Mouse (Mus musculus) forebrain, embryonic 14.5 days (tissue): ENCODE measurements around the gene Lbp. TPM values are rescaled to one million over a fixed set of nuclear protein-coding genes. Genes with fewer than 3 reads are reported as not detected.

Source experiments
- ATAC-seq: fragments of 200-750 bp; cut with Nextera tagmentation; 2 replicates; pipeline ENCODE4 v1.8.0; 2017; ENCODE audit warnings: mild to moderate bottlenecking, moderate library complexity
- DNase-seq: peaks from one replicate; pipeline ENCODE4 v3.0.0-alpha.2; 2015; ENCODE audit warnings: low spot score
- H3K27ac ChIP-seq: fragments of 300-500 bp; sonication (generic); 2 replicates; pipeline ENCODE4 v1.5.1; 2014; ENCODE audit warnings: low read depth, mild to moderate bottlenecking, control low read depth, low read length, moderate library complexity
- H3K27me3 ChIP-seq: fragments of 300-500 bp; sonication (generic); replicated peaks from 2 replicates; pipeline ENCODE4 v1.6.1; 2014; ENCODE audit warnings: low read length, control low read depth, mixed read lengths; ENCODE audit not compliant: control insufficient read depth, insufficient read depth
- H3K36me3 ChIP-seq: fragments of 300-500 bp; sonication (generic); 2 replicates; pipeline ENCODE4 v1.6.1; 2014; ENCODE audit warnings: low read length, control low read depth; ENCODE audit not compliant: control insufficient read depth, insufficient read depth
- H3K4me1 ChIP-seq: fragments of 300-500 bp; sonication (generic); 2 replicates; pipeline ENCODE4 v1.6.1; 2014; ENCODE audit warnings: antibody characterized with exemption, low read length, control low read depth; ENCODE audit not compliant: control insufficient read depth, insufficient read depth
- H3K4me2 ChIP-seq: fragments of 300-500 bp; sonication (generic); 2 replicates; pipeline ENCODE4 v1.6.1; 2014; ENCODE audit warnings: mild to moderate bottlenecking, control low read depth, low read length
- H3K4me3 ChIP-seq: fragments of 300-500 bp; sonication (generic); 2 replicates; pipeline ENCODE4 v1.5.1; 2014; ENCODE audit warnings: low read depth, low read length, control low read depth
- H3K9ac ChIP-seq: fragments of 300-500 bp; sonication (generic); 2 replicates; pipeline ENCODE4 v1.6.1; 2014; ENCODE audit warnings: mild to moderate bottlenecking, low read length, control low read depth, moderate library complexity
- H3K9me3 ChIP-seq: fragments of 300-500 bp; sonication (generic); replicated peaks from 2 replicates; pipeline ENCODE4 v1.6.1; 2016; ENCODE audit warnings: low read length, control low read depth, mixed read lengths; ENCODE audit not compliant: control insufficient read depth
- WGBS: fragments of 180-500 bp; shearing (Covaris S2); extraction: QIAGEN DNeasy Blood & Tissue Kit; methylation state at CpG from one replicate; pipeline ENCODE4 v1.1.7; 2014; 5-methylcytosine and 5-hydroxymethylcytosine counted together
- polyA plus RNA-seq: library from polyadenylated mRNA; unstranded; fragments of >200 nt; fragmentation: Nextera tagmentation; extraction: Ambion mirVana; gene quantifications from 2 replicates; pipeline ENCODE4 v1.2.1, GENCODE M21; 2014

The Lbp gene
- polyA plus RNA-seq, 1 experiment from 2014 or later, result 2.6 TPM

DNA sequence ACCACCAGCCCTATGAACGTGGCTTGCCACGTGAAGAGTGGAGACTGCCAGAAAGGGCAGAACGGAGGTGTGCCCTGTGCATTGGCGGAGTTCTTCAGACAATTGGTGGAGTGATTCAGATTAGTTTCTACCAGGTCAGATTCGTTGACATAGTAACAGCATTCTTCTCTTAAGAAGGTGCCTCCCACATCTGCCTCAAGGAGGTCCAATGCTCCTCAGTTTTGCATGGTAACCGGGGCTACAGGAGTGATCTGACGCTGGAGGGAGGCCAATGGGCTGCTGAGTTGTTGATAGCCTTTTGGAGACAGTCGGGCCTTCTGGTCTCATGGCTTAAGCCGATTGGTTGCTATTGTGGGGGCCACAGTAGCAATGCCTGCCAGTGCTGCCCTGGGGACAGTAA, 10.6 kb upstream of the Lbp start:
- Histone ChIP-seq H3K36me3 (no peaks in the 10 kb centered on the region), H3K4me2 (no peak overlapping the region), H3K4me1 (peaks cover 3% of the 10 kb centered on the region; the same call in 1 of the 2 replicates), H3K27ac (no peak overlapping the region), H3K9ac (no peak overlapping the region), H3K4me3 (no peak overlapping the region), H3K9me3 (no peaks in the 10 kb centered on the region), H3K27me3 (no peaks in the 10 kb centered on the region)
- WGBS, result 52% methylated on average over 9 of the region's 9 CpGs
- no peak for ATAC-seq
- no peak for DNase-seq

GRCm38 (mm10) chr2:158299203-158299602, 7.1 kb upstream of the Lbp start:
- Histone ChIP-seq H3K36me3 (no peaks in the 10 kb centered on the region), H3K27ac (no peak overlapping the region), H3K9ac (no peak overlapping the region), H3K4me1 (peaks cover 3% of the 10 kb centered on the region; the same call in 1 of the 2 replicates), H3K9me3 (no peaks in the 10 kb centered on the region), H3K4me3 (no peak overlapping the region), H3K27me3 (no peaks in the 10 kb centered on the region), H3K4me2 (no peak overlapping the region)
- 60% methylated on average over 3 of the region's 3 CpGs for WGBS
- DNase-seq (no peak), ATAC-seq (no peak)

DNA sequence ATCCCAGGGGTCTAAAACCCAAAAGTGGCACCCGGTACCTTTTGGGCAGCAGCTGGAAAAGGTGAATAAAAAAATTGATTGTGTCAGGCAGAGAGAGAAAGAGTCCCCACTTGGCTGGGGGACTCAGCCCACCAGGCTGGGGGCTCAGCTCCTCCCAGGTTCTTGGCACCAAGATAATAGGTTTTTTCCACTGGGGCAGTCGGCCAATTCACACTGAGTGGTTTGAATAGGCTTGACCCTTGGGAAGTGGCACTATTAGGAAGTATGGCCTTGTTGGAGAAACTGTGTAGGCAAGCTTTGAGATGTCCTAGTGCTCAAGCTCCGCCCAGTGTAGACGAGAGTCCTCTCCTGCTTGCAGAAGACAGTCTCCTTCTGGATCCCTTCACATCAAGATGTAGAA, 6.6 kb upstream of the Lbp start:
- Histone ChIP-seq H3K9me3 (no peaks in the 10 kb centered on the region), H3K36me3 (no peaks in the 10 kb centered on the region), H3K27ac (no peak overlapping the region), H3K4me1 (peaks cover 3% of the 10 kb centered on the region; the same call in 1 of the 2 replicates), H3K9ac (no peak overlapping the region), H3K27me3 (no peaks in the 10 kb centered on the region), H3K4me3 (no peak overlapping the region), H3K4me2 (no peak overlapping the region)
- ATAC-seq, result no peak
- peak; percentile 59 for DNase-seq
- WGBS, result 40% methylated on average over 4 of the region's 4 CpGs

GRCm38 (mm10) chr2:158302807-158303206, 3.5 kb upstream of the Lbp start:
- WGBS, result 86% methylated on average over 3 of the region's 3 CpGs
- Histone ChIP-seq H3K4me2 (no peak overlapping the region), H3K9ac (no peak overlapping the region), H3K27me3 (no peaks in the 10 kb centered on the region), H3K36me3 (no peaks in the 10 kb centered on the region), H3K27ac (no peak overlapping the region), H3K4me1 (peaks cover 3% of the 10 kb centered on the region; the same call in 1 of the 2 replicates), H3K9me3 (no peaks in the 10 kb centered on the region), H3K4me3 (no peak overlapping the region)
- no peak for DNase-seq
- ATAC-seq, result no peak

- no peaks in the 10 kb centered on the region for H3K9me3 ChIP-seq
- no peak overlapping the region for H3K27ac ChIP-seq
- H3K36me3 ChIP-seq, result no peaks in the 10 kb centered on the region
- H3K4me2 ChIP-seq, result no peak overlapping the region
- no peak overlapping the region for H3K9ac ChIP-seq
- H3K27me3 ChIP-seq, result no peaks in the 10 kb centered on the region
- WGBS, result 39% methylated on average over 6 of the region's 6 CpGs
- ATAC-seq (no peak), DNase-seq (no peak)
- no peak overlapping the region for H3K4me3 ChIP-seq
- no peaks in the 10 kb centered on the region for H3K4me1 ChIP-seq
Observed at GRCm38 (mm10) chr2:158306696-158307049, 380 bp downstream of the Lbp start.

DNA sequence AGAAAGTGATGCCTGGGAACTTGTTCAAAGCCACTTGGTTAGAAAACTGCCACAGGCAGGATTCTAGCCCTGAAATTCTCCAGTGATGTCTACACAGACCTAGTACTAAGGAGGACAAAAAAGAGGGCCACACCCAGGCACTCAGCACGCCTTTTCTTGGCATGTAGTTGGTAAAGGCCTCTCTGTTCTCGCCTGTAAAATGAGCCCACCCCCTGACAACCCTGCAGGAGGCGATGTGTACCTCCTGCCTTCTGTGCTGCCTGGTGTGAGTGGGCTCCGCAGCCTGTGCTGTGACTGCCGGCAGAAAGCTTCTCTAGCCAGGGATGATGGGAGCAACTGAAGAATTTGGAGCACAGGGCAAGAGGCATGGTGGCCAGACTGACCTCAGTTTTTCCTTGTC, 2.0 kb downstream of the Lbp start:
- Histone ChIP-seq H3K9ac (no peak overlapping the region), H3K9me3 (no peaks in the 10 kb centered on the region), H3K4me2 (no peak overlapping the region), H3K4me3 (no peak overlapping the region), H3K36me3 (no peaks in the 10 kb centered on the region), H3K27me3 (no peaks in the 10 kb centered on the region), H3K4me1 (no peaks in the 10 kb centered on the region), H3K27ac (no peak overlapping the region)
- ATAC-seq (no peak), DNase-seq (no peak)
- 48% methylated on average over 5 of the region's 5 CpGs for WGBS

GRCm38 (mm10) chr2:158313089-158313488, 6.8 kb downstream of the Lbp start:
- no peak overlapping the region for H3K9ac ChIP-seq
- H3K27me3 ChIP-seq, result no peaks in the 10 kb centered on the region

DNA sequence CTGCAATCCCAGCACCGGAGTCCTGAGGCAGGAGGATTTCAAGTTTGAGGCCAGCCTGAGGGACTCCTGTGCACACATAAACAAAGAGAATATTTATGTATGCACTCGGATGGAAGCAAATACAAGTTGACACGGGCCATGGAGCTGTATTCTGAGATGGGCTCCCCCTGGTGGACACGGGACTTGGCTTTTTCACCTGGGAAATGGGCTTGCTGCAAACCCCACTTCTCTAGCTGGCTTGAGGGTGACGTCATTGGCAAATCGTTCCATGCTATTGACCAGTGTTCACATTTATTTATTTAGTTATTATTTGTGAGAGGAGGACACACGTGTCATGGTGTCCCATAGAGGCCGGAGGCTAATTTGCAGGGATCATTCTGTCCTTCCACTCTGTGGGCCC, 10.1 kb downstream of the Lbp start:
- no peak for ATAC-seq
- Histone ChIP-seq H3K4me1 (peaks cover 6% of the 10 kb centered on the region), H3K4me3 (no peak overlapping the region), H3K36me3 (no peaks in the 10 kb centered on the region), H3K27me3 (no peaks in the 10 kb centered on the region), H3K4me2 (no peak overlapping the region), H3K9ac (no peak overlapping the region), H3K27ac (no peak overlapping the region), H3K9me3 (no peaks in the 10 kb centered on the region)
- 75% methylated on average over 8 of the region's 8 CpGs for WGBS
- DNase-seq, result no peak

More at GRCm38 (mm10) chr2:158313089-158313488, 6.8 kb downstream of the Lbp start:
- no peak overlapping the region for H3K27ac ChIP-seq
- ATAC-seq (no peak), DNase-seq (no peak)
- H3K4me3 ChIP-seq, result no peak overlapping the region
- no peak overlapping the region for H3K4me2 ChIP-seq
- H3K4me1 ChIP-seq, result peaks cover 6% of the 10 kb centered on the region
- WGBS, result 95% methylated on average over 1 of the region's 1 CpGs
- no peaks in the 10 kb centered on the region for H3K36me3 ChIP-seq
- H3K9me3 ChIP-seq, result no peaks in the 10 kb centered on the region

- H3K9me3 ChIP-seq, result no peaks in the 10 kb centered on the region
- H3K36me3 ChIP-seq, result no peaks in the 10 kb centered on the region
- H3K4me1 ChIP-seq, result peaks cover 6% of the 10 kb centered on the region
- peak overlapping the region; percentile 9; the same call in 1 of the 2 replicates for H3K27ac ChIP-seq
- DNase-seq (peak; percentile 84), ATAC-seq (peak; percentile 72)
- no peaks in the 10 kb centered on the region for H3K27me3 ChIP-seq
- 9% methylated on average over 5 of the region's 5 CpGs for WGBS
- no peak overlapping the region for H3K4me3 ChIP-seq
- H3K4me2 ChIP-seq, result no peak overlapping the region
- H3K9ac ChIP-seq, result no peak overlapping the region; the same call in 1 of the 2 replicates
Observed at GRCm38 (mm10) chr2:158317026-158317425, 10.7 kb downstream of the Lbp start.
